ENCODE assay signal across 17 mouse cellular contexts in the genomic region with DNA sequence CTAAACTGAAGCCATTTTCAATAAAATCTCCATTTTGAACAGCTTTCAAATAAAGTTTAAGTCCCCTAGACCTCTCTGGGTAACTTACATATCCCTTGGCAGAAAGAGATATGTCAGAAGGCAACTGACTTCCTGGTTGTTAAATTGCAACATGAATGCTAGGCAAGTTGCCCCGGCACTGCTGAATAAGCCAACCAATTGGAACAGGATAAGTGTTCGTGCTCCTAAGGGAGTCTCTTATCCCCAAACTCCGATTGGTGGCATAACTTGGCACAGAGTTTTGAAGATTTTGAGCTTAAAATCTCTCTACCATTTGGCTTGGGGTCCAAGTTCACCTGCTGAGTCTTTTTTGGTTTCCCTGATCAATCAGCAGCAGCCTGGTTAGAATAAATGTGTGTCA.
"Had no signal": no experiment of that assay in that cellular context is flagged by ENCODE, and none has a peak within 500 bp of the region (broad histone marks: within the 10 kb centered on the region; RNA-seq: fewer than 3 reads in every experiment).

No protein-coding gene starts in this region.

- H3K9ac ChIP-seq: limb, embryonic 13.5 days; liver, embryonic 15.5 days; lung, embryonic 14.5 days; midbrain, embryonic 12.5 days; neural tube, embryonic 15.5 days had no signal

- H3K9me3 ChIP-seq: limb, embryonic 13.5 days; liver, embryonic 15.5 days; megakaryocyte, embryonic 14.5 days; midbrain, embryonic 12.5 days; neural tube, embryonic 15.5 days had no signal

- ATAC-seq: midbrain, embryonic 16.5 days had no signal

- H3K27ac ChIP-seq: layer of hippocampus, adult 2 months; limb, embryonic 13.5 days; liver, embryonic 15.5 days; macrophage; midbrain, embryonic 12.5 days; neural tube, embryonic 15.5 days had no signal

- H3K36me3 ChIP-seq: limb, embryonic 13.5 days; liver, embryonic 15.5 days; midbrain, embryonic 12.5 days; neural tube, embryonic 15.5 days had no signal

- H3K4me2 ChIP-seq: limb, embryonic 13.5 days; liver, embryonic 11.5 days; liver, embryonic 15.5 days; lung, embryonic 14.5 days; midbrain, embryonic 12.5 days; neural tube, embryonic 15.5 days had no signal

- H3K4me1 ChIP-seq: limb, embryonic 13.5 days; liver, embryonic 15.5 days; megakaryocyte, embryonic 14.5 days; midbrain, embryonic 12.5 days; neural tube, embryonic 15.5 days had no signal

- H3K4me3 ChIP-seq: layer of hippocampus, adult 2 months; limb, embryonic 13.5 days; liver, embryonic 15.5 days; megakaryocyte, embryonic 14.5 days; midbrain, embryonic 12.5 days; neural tube, embryonic 15.5 days had no signal

- H3K27me3 ChIP-seq: limb, embryonic 13.5 days; liver, embryonic 15.5 days; midbrain, embryonic 12.5 days; neural tube, embryonic 15.5 days had no signal

- DNase-seq: kidney, postnatal 10 days; kidney, postnatal 4 days; left cerebral cortex, postnatal 4 days; lung, embryonic 14.5 days; lung, postnatal 10 days; right cerebral cortex, adult 18-20 months; right cerebral cortex, postnatal 25 days; thymus, postnatal 36 days had no signal
